Mouse (Mus musculus) hindbrain, embryonic 14.5 days (tissue): ENCODE data around the gene Ercc2. TPM values are rescaled to one million over a fixed set of nuclear protein-coding genes. Genes with fewer than 3 reads are reported as not detected.

Experiments used
- ATAC-seq: fragments of 200-750 bp; cut with Nextera tagmentation; 2 replicates; pipeline ENCODE4 v1.8.0; 2017; ENCODE audit warnings: moderate number of reproducible peaks, mild to moderate bottlenecking, moderate TSS enrichment, moderate library complexity; ENCODE audit not compliant: low FRiP score
- DNase-seq: peaks from one replicate; pipeline ENCODE4 v3.0.0-alpha.2; 2015; ENCODE audit warnings: low spot score
- H3K27ac ChIP-seq: fragments of 300-500 bp; sonication (generic); 2 replicates; pipeline ENCODE4 v1.5.1; 2014; ENCODE audit warnings: mild to moderate bottlenecking, moderate library complexity
- H3K27me3 ChIP-seq: fragments of 300-500 bp; sonication (generic); 2 replicates; pipeline ENCODE4 v1.6.1; 2014; ENCODE audit warnings: mild to moderate bottlenecking, low read length, mixed read lengths; ENCODE audit not compliant: control insufficient read depth, insufficient read depth
- H3K36me3 ChIP-seq: fragments of 300-500 bp; sonication (generic); replicated peaks from 2 replicates; pipeline ENCODE4 v1.6.1; 2014; ENCODE audit not compliant: control insufficient read depth, insufficient read depth
- H3K4me1 ChIP-seq: fragments of 300-500 bp; sonication (generic); replicated peaks from 2 replicates; pipeline ENCODE4 v1.6.1; 2014; ENCODE audit warnings: antibody characterized with exemption, low read length, mixed read lengths; ENCODE audit not compliant: control insufficient read depth, insufficient read depth
- H3K4me2 ChIP-seq: fragments of 300-500 bp; sonication (generic); replicated peaks from 2 replicates; pipeline ENCODE4 v1.6.1; 2014; ENCODE audit warnings: mild to moderate bottlenecking, moderate library complexity
- H3K4me3 ChIP-seq: fragments of 300-500 bp; sonication (generic); replicated peaks from 2 replicates; pipeline ENCODE4 v1.5.1; 2014; ENCODE audit warnings: mild to moderate bottlenecking, low read length
- H3K9ac ChIP-seq: fragments of 300-500 bp; sonication (generic); 2 replicates; pipeline ENCODE4 v1.6.1; 2014
- H3K9me3 ChIP-seq: fragments of 300-500 bp; sonication (generic); 2 replicates; pipeline ENCODE4 v1.6.1; 2016; ENCODE audit warnings: low read length; ENCODE audit not compliant: control insufficient read depth
- WGBS: fragments of 180-500 bp; shearing (Covaris S2); extraction: QIAGEN DNeasy Blood & Tissue Kit; methylation state at CpG from one replicate; pipeline ENCODE4 v1.1.7; 2014; 5-methylcytosine and 5-hydroxymethylcytosine counted together
- polyA plus RNA-seq: library from polyadenylated mRNA; unstranded; fragments of >200 nt; fragmentation: Nextera tagmentation; extraction: Ambion mirVana; gene quantifications from 2 replicates; pipeline ENCODE4 v1.2.1, GENCODE M21; 2014

Ercc2 gene
- polyA plus RNA-seq, 1 experiment from 2014 or later: 16.5 TPM

GRCm38 (mm10) chr7:19429726-19430125, 47.9 kb downstream of the Ercc2 start:
- ATAC-seq (no peak), DNase-seq (no peak)
- Histone ChIP-seq H3K9me3 (no peaks in the 10 kb centered on the region), H3K4me2 (no peak overlapping the region), H3K9ac (no peak overlapping the region), H3K27me3 (no peaks in the 10 kb centered on the region), H3K4me3 (no peak overlapping the region), H3K4me1 (no peaks in the 10 kb centered on the region), H3K36me3 (peaks cover 100% of the 10 kb centered on the region), H3K27ac (no peak overlapping the region)
- 67% methylated on average over 8 of the region's 8 CpGs for WGBS

- Histone ChIP-seq H3K4me1 (no peaks in the 10 kb centered on the region), H3K4me2 (no peak overlapping the region), H3K4me3 (no peak overlapping the region), H3K36me3 (peaks cover 100% of the 10 kb centered on the region), H3K9me3 (no peaks in the 10 kb centered on the region), H3K27ac (no peak overlapping the region), H3K9ac (no peak overlapping the region), H3K27me3 (no peaks in the 10 kb centered on the region)
- 94% methylated on average over 6 of the region's 6 CpGs for WGBS
- DNase-seq: no peak
- ATAC-seq: no peak
These were observed 48.6 kb downstream of the Ercc2 start for GRCm38 (mm10) chr7:19430402-19430801.

- Histone ChIP-seq H3K9ac (no peak overlapping the region), H3K27me3 (no peaks in the 10 kb centered on the region), H3K4me1 (no peaks in the 10 kb centered on the region), H3K9me3 (no peaks in the 10 kb centered on the region), H3K4me2 (no peak overlapping the region), H3K4me3 (no peak overlapping the region), H3K36me3 (peaks cover 99% of the 10 kb centered on the region), H3K27ac (no peak overlapping the region)
- WGBS: 96% methylated on average over 2 of the region's 2 CpGs
- no peak for ATAC-seq
- no peak for DNase-seq
These were observed 50.7 kb downstream of the Ercc2 start for GRCm38 (mm10) chr7:19432475-19432874.

- no peaks in the 10 kb centered on the region for H3K4me1 ChIP-seq
- DNase-seq (no peak), ATAC-seq (no peak)
- no peaks in the 10 kb centered on the region for H3K27me3 ChIP-seq
- peaks cover 94% of the 10 kb centered on the region for H3K36me3 ChIP-seq
- no peak overlapping the region for H3K4me2 ChIP-seq
- WGBS: 97% methylated on average over 2 of the region's 2 CpGs
- no peak overlapping the region for H3K4me3 ChIP-seq
- no peak overlapping the region for H3K27ac ChIP-seq
- no peak overlapping the region for H3K9ac ChIP-seq
- no peaks in the 10 kb centered on the region for H3K9me3 ChIP-seq
These were observed 54.5 kb downstream of the Ercc2 start for GRCm38 (mm10) chr7:19436276-19436675.

- Histone ChIP-seq H3K36me3 (peaks cover 94% of the 10 kb centered on the region), H3K9ac (no peak overlapping the region), H3K27ac (no peak overlapping the region), H3K4me1 (no peaks in the 10 kb centered on the region), H3K27me3 (no peaks in the 10 kb centered on the region), H3K9me3 (no peaks in the 10 kb centered on the region), H3K4me3 (no peak overlapping the region), H3K4me2 (no peak overlapping the region)
- WGBS: 87% methylated on average over 9 of the region's 9 CpGs
- DNase-seq: no peak
- no peak for ATAC-seq
These were observed 55.2 kb downstream of the Ercc2 start for GRCm38 (mm10) chr7:19437048-19437447.

GRCm38 (mm10) chr7:19441448-19442091, 59.8 kb downstream of the Ercc2 start:
- ATAC-seq (no peak), DNase-seq (no peak)
- no peak overlapping the region for H3K4me3 ChIP-seq
- no peaks in the 10 kb centered on the region for H3K9me3 ChIP-seq
- H3K36me3 ChIP-seq: peaks cover 86% of the 10 kb centered on the region
- H3K27me3 ChIP-seq: no peaks in the 10 kb centered on the region
- no peaks in the 10 kb centered on the region for H3K4me1 ChIP-seq
- no peak overlapping the region for H3K27ac ChIP-seq
- H3K4me2 ChIP-seq: no peak overlapping the region
- WGBS: 83% methylated on average over 9 of the region's 9 CpGs
- no peak overlapping the region for H3K9ac ChIP-seq

GRCm38 (mm10) chr7:19443344-19443743, 61.5 kb downstream of the Ercc2 start:
- H3K36me3 ChIP-seq: peaks cover 83% of the 10 kb centered on the region
- H3K4me1 ChIP-seq: no peaks in the 10 kb centered on the region

GRCm38 (mm10) chr7:19444801-19445200, 63.0 kb downstream of the Ercc2 start:
- 89% methylated on average over 12 of the region's 12 CpGs for WGBS

More at GRCm38 (mm10) chr7:19443344-19443743, 61.5 kb downstream of the Ercc2 start:
- H3K4me2 ChIP-seq: no peak overlapping the region
- H3K9me3 ChIP-seq: no peaks in the 10 kb centered on the region
- H3K27ac ChIP-seq: no peak overlapping the region
- no peak overlapping the region for H3K4me3 ChIP-seq
- peak; percentile 94 for DNase-seq
- ATAC-seq: no peak
- 48% methylated on average over 3 of the region's 3 CpGs for WGBS
- no peaks in the 10 kb centered on the region for H3K27me3 ChIP-seq
- H3K9ac ChIP-seq: no peak overlapping the region

More at GRCm38 (mm10) chr7:19444801-19445200, 63.0 kb downstream of the Ercc2 start:
- H3K4me3 ChIP-seq: no peak overlapping the region
- H3K36me3 ChIP-seq: peaks cover 87% of the 10 kb centered on the region
- H3K4me1 ChIP-seq: no peaks in the 10 kb centered on the region
- H3K9me3 ChIP-seq: no peaks in the 10 kb centered on the region
- H3K4me2 ChIP-seq: no peak overlapping the region
- H3K27ac ChIP-seq: no peak overlapping the region
- no peak for DNase-seq
- no peak for ATAC-seq
- no peak overlapping the region for H3K9ac ChIP-seq
- no peaks in the 10 kb centered on the region for H3K27me3 ChIP-seq
